Mouse (Mus musculus) Patski (cell line): ENCODE measurements around the gene Tmem119. TPM values are rescaled to one million over a fixed set of nuclear protein-coding genes. Genes with fewer than 3 reads are reported as not detected.

Source experiments
- ATAC-seq: fragments of 100-300 bp; one replicate; pipeline ENCODE4 v1.8.0; 2021
- CTCF ChIA-PET: fragments of 350-600 bp; sonication (Branson Sonifier 250); formaldehyde crosslinking; loops from one replicate; lab custom pipeline; 2022; ENCODE audit warnings: inconsistent platforms; lab: Charles Lee
- POLR2A ChIA-PET: fragments of 350-600 bp; sonication (Branson Sonifier 250); formaldehyde crosslinking; loops from one replicate; lab custom pipeline; 2022; ENCODE audit warnings: antibody characterized with exemption, inconsistent platforms; lab: Charles Lee
- DNase-seq: peaks from one replicate; pipeline ENCODE4 v3.0.0-alpha.2; 2011; ENCODE audit warnings: low read depth, low spot score
- H3K27me3 ChIP-seq: fragments of 371-371 bp; one replicate; pipeline ENCODE4 v1.5.1; 2021
- CTCF ChIP-seq: fragments of 100-300 bp; IDR thresholded peaks from one replicate; pipeline ENCODE4 v1.5.1; 2021
- in situ Hi-C: fragments of 300-500 bp; cut with MboI; formaldehyde crosslinking; loops from 3 replicates; pipeline ENCODE4 v1.11.1; 2018; ENCODE audit warnings: low pct_unique_long_range_greater_than_20kb, mixed read lengths
- polyA plus RNA-seq: library from polyadenylated mRNA; unstranded; gene quantifications from one replicate; pipeline ENCODE4 v1.2.3, GENCODE M21; 2021

Tmem119 gene
- polyA plus RNA-seq, 1 experiment from 2014 or later = not detected

DNA sequence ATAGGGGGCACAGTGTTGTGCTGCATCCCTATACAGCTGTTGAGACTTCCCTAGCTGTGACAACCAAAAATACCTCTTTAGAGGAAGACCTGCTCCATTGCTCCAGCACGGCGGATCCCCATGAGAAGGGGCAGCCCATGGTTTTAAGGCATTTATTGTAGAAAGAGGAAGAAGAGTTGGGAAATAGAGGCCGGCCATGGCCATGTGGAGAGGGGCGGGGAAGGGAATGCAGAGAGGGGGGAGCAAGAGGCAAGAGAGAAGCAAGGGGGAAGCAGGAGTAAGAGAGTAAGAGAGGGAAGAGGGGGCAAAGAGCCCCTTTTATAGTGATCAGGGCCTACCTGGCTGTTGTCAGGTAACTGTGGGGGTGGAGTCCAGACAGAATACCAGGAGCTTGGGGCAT lies 9.8 kb upstream of the Tmem119 start:
- in situ Hi-C loops = loop anchor here (5.0 to 10.0 kb wide), 2 partner anchors 33 to 445 kb away; no protein-coding TSS in a partner anchor
- POLR2A ChIA-PET = no interaction called here
- no peak for TF ChIP-seq CTCF

DNA sequence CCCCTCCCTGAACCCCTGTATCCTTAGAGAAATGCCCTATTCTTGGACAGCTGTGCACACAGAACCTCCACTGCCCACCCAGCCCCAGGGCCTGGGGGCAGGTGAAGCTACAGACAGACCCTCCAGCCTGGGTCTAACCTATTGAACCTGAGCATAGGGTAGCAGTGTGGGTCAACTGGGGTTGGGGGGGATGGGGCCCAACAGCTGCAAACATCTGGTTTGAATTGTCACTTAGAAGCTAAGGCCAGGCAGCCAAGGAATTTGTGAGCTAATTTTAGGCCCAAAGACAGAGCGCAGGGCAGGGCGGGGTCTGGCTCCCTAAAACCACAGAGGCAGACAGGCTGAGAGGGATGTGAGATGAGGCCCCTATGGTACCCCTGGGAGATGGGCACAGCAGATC lies 7.9 kb upstream of the Tmem119 start:
- no peak for ATAC-seq

More for the DNA sequence above, 9.8 kb upstream of the Tmem119 start:
- peaks cover 20% of the 10 kb centered on the region for H3K27me3 ChIP-seq
- DNase-seq (no peak), ATAC-seq (no peak)
- CTCF ChIA-PET = no interaction called here

DNA sequence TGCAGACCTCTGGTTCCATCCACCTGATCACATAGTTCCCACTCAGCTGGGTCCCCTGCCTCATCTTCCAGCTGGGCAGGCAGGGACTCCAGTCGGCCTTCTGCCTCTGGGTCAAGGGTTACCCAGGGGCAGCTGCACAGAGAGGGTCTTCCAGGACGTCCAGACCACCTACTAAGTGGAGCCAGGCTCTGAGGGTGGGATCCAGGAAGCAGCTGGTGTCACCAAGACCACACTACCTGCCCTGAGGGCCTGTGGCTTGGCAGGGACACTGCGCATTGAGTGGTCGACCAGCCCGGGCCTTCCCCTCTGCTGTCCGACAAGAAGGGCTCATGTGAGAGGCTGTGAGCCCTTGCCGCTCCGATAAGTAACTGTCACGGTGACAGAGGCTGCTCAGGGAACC lies 7.4 kb upstream of the Tmem119 start:
- POLR2A ChIA-PET = no interaction called here
- CTCF ChIA-PET = interaction anchor here (1.4 to 1.8 kb wide), 2 partner anchors 34 to 37 kb away, joined by 3 to 5 read pairs; no protein-coding TSS in a partner anchor
- TF ChIP-seq CTCF = no peak
- no peak for DNase-seq
- in situ Hi-C loops = no loop called here
- no peak for ATAC-seq
- H3K27me3 ChIP-seq = peaks cover 24% of the 10 kb centered on the region

More for the DNA sequence above, 7.9 kb upstream of the Tmem119 start:
- no peak for TF ChIP-seq CTCF
- ChIA-PET CTCF (interaction anchor here (1.4 to 1.8 kb wide), 2 partner anchors 35 to 36 kb away, joined by 3 to 5 read pairs; no protein-coding TSS in a partner anchor), POLR2A (no interaction called here)
- H3K27me3 ChIP-seq = peaks cover 22% of the 10 kb centered on the region
- DNase-seq = no peak
- in situ Hi-C loops = no loop called here

DNA sequence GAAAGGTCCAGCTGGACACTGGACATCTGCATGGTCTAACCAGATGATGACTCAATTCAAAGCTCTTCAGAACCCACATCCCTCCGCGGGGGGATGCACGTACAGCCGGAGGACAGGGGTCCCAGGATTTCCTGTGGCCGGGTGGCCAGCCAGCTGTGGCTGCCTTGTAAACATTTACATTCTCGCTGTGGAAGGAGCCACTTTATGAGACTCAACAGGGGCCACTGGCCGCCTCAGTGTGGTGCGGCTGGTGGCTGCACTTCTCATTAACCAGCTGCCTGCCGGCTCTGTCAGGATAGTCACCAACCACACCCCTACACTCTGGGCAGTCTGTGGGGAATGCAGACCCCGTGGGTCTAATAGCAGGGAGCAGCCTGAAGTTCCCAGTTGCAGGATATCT lies 6.1 kb upstream of the Tmem119 start:
- CTCF ChIA-PET = interaction anchor here (2.5 kb wide), 1 partner anchor 32 kb away, joined by 7 read pairs; no protein-coding TSS in a partner anchor

DNA sequence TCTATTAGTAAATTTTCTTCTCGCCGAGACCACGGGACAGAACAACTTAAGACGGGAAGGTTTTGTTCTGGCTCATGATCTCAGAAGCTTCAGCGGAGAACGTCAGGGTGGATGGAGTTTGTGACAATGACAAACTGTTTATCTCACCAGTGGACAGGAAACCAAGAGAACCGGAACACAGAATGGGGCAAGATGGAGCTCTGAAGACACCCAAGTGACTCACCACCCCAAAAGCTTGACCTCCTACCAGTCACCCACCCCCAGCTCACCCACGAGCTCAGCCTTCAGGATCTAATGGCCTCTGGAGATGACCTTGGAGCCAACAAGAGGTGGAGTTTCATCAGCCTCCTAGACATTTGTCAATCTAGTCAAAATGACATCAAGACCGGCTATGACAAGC lies 5.0 kb upstream of the Tmem119 start:
- DNase-seq = no peak
- no peak for TF ChIP-seq CTCF
- ChIA-PET POLR2A (no interaction called here), CTCF (interaction anchor here (1.4 to 2.5 kb wide), 2 partner anchors 10 to 31 kb away, joined by 3 to 7 read pairs; no protein-coding TSS in a partner anchor)
- in situ Hi-C loops = no loop called here
- no peak for ATAC-seq
- H3K27me3 ChIP-seq = peaks cover 28% of the 10 kb centered on the region

More for the DNA sequence above, 6.1 kb upstream of the Tmem119 start:
- in situ Hi-C loops = no loop called here
- DNase-seq = peak; percentile 24
- ATAC-seq = peak; percentile 61
- POLR2A ChIA-PET = interaction anchor here (0.6 kb wide), 1 partner anchor 140 kb away, joined by 3 read pairs; no protein-coding TSS in a partner anchor
- TF ChIP-seq CTCF = no peak
- H3K27me3 ChIP-seq = peaks cover 28% of the 10 kb centered on the region

DNA sequence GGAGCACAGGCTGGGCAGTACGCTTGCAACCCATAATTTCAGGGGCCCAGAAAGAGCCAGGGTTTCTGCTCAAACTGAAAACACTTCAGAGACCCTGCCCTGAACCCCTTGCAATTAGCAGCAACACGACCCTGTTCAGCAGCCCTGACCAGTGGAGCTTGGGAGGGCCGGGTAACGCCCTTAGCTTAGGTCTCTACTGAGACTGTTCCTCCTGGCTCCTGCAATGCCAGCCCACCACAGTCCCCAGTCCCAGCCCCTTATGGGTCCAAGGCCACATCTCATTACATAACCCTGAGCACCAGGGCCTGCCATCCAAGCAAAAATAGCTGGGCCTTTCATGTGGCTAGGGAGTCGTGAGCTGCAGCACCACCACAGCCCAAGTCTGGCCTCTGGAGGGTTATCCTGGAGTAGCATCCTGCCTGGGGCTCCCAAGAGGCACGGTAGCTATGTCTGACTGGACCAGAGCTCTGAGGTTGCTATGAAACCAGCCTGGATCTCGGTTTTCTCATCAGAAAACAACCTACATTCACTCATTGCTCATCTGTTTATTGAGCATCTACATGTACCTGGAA lies 4.2 kb upstream of the Tmem119 start:
- DNase-seq = no peak
- in situ Hi-C loops = no loop called here
- no peak for TF ChIP-seq CTCF
- POLR2A ChIA-PET = no interaction called here
- CTCF ChIA-PET = interaction anchor here (1.0 to 2.5 kb wide), 3 partner anchors 11 to 30 kb away, joined by 3 to 7 read pairs (median 3); no protein-coding TSS in a partner anchor
- ATAC-seq = no peak
- peaks cover 28% of the 10 kb centered on the region for H3K27me3 ChIP-seq

DNA sequence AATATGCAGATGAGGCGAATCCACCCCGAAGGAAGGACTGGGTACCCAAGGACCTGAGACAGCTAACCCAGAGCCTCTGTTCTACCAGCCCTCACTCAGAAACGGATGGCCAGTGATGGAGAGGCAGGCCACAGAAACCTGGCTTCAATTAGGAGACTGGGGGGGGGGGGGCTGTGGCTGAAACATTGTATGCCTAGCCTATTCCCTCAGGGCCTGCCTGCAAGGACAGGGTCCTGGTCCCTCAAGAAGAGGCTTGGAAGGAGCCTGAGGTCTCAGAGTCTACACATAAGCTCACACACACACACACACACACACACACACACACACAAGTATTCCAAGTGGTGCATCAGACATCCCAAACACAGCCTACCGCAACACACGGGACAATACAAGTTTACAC lies 625 bp downstream of the Tmem119 start:
- no peak for ATAC-seq
- H3K27me3 ChIP-seq = peaks cover 10% of the 10 kb centered on the region
- in situ Hi-C loops = no loop called here
- TF ChIP-seq CTCF = no peak
- ChIA-PET CTCF (interaction anchor here (1.1 to 1.6 kb wide), 2 partner anchors 16 to 26 kb away, joined by 4 to 5 read pairs; no protein-coding TSS in a partner anchor), POLR2A (interaction anchor here (0.5 to 1.0 kb wide), 2 partner anchors 16 to 739 kb away, joined by 3 read pairs; no protein-coding TSS in a partner anchor)
- DNase-seq = no peak

DNA sequence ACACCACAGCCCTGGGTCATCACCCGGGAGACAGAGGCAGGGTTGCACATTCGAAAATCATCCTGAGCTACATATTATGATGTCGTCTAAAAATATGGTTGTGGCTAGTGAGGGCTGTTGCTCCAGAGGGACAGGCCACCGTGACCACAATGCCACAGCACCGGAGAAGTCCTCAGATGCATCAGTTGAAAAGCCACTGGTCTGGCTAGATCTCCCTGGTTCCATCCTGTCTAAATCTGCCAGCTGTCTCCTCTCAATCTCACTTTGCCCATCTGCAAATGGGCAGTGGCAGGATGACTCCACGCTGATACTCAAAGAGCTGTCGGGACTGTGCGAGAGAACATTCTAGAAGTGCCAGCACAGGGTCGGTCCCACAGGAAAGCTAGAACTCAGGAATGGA lies 1.8 kb downstream of the Tmem119 start:
- DNase-seq (no peak), ATAC-seq (no peak)
- peaks cover 14% of the 10 kb centered on the region for H3K27me3 ChIP-seq
- CTCF ChIA-PET = no interaction called here
- POLR2A ChIA-PET = no interaction called here
- no peak for TF ChIP-seq CTCF
- in situ Hi-C loops = no loop called here

DNA sequence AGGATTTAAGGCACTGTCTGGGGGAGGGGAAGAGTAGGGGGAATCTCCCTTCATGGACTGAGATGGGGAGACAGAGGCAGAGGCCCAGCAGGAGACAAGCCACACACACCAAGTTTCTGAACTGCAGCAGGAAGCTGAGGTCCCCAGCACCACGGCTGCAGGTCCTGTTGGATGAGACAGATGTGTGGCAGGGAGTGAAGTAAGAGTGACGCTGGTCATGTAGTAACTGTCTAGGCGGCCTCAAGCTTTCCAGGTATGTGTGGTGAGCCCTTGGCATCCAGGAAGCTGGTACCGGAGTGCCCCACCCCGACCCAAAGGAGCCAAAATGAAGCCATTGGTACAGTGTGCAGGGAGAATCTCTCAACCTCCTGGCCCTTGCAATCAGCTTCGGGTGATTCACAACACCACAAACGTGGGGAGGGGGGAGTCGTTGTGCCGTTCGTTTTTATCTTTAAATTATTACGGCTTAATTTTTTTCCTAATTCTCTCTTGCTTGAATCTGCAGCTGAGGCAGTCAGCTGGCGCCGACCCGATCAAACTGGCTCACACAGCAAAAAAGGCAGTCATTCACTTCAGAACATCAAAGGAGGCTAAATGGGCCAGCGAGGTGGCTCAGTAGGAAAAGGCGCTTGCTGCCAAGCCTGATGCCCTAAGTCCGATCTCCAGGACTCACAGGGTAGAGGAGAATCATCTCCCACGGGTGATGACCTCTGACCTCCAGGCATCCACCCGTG lies 3.0 kb downstream of the Tmem119 start:
- DNase-seq = no peak
- TF ChIP-seq CTCF = no peak
- H3K27me3 ChIP-seq = peaks cover 9% of the 10 kb centered on the region
- ATAC-seq = no peak
- CTCF ChIA-PET = no interaction called here
- POLR2A ChIA-PET = interaction anchor here (0.5 kb wide), 1 partner anchor 173 kb away, joined by 3 read pairs; no protein-coding TSS in a partner anchor
- in situ Hi-C loops = no loop called here

DNA sequence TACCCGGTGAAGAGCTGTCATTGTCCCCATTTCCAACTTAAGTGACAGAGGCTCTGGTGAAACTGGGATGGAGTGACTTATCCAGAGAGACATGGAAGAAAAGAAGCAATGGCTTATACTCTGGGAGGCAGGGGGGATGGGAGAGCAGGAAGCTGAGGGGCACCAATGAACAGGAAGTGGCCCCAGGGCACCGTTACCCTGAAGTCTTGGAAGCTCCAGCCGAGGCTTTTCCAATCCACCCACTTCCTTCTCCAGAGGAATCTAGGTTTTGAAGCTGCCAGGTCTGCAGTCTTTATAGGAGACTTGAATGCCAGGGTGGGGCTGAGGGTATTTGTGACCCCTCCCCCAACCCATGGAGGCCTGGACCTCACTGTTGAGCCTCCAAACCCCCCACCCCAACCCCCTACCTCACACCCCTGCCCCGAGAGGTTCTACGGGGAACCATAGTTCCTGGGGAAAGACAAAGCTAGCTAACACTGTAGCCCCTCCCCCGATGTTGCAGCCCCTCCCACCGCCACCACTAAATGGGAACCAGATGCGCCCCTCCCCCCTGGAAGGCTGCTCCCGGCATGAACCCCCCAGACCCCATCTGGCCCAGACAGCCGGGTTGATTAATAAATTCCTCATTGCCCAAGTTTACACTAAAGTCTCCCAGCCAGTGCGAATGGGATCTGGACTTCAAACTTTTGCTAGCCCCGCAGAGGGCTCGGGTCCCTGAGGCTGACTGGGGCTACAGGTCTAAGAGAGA lies 3.7 kb downstream of the Tmem119 start:
- CTCF ChIA-PET = no interaction called here
- H3K27me3 ChIP-seq = peaks cover 9% of the 10 kb centered on the region
- in situ Hi-C loops = no loop called here
- POLR2A ChIA-PET = interaction anchor here (0.5 kb wide), 1 partner anchor 174 kb away, joined by 3 read pairs; no protein-coding TSS in a partner anchor
- DNase-seq = no peak
- TF ChIP-seq CTCF = no peak
- no peak for ATAC-seq
